ENCODE assay signal across 28 mouse cellular contexts in the genomic region with DNA sequence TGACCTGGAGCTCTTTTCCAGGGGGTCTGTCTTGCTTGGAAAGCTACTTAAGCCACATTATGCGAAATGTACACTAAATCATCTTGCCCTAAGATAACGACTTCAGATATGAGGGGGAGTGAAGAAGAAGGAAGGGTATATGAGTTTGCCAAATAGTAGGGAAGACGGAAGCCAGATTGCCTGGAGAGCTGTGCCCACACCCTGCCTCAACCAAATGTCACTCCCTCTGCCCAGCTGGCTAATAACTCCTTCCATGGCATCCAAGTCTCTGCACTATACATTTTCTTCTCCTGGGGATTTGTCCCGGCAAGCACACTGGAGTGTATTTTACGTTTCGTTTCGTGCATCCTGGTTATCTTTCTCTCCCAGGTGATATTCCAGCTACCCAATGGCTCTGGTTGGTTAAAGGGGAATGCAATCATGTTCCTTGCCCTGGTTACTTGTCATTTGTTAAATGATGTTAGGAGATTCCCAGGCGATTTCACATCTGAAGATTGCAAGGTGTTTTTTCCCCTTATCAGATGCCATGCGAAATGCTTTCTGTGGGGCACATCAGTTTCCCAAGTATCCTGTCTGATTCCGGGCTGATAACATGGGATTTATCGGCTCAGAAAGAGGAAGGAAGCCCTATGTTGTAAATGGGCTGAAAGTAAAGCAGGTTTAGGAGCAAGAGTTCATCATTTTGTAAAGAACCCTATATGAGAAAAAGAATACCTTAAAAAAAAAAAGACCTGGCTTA.
DNase-seq lines count a peak whose midpoint lies in the region; ATAC-seq and TF ChIP-seq lines count a peak whose summit lies in the region.
"Had no signal": no experiment of that assay in that cellular context is flagged by ENCODE, and none has a peak within 500 bp of the region (broad histone marks: within the 10 kb centered on the region; RNA-seq: fewer than 3 reads in every experiment).

No protein-coding gene starts in this region.

- no peak for TF ChIP-seq POLR2A in brain, embryonic 14.5 days (IDR thresholded peaks at IDR 0.05; ENCODE audit: borderline replicate concordance, extremely low read depth, insufficient read depth, insufficient read length, poor library complexity, severe bottlenecking)

- H3K9ac ChIP-seq in kidney, embryonic 14.5 days (ENCODE audit: low read depth, low read length), result no peak overlapping the region
- H3K9ac ChIP-seq: embryonic facial prominence, embryonic 13.5 days; forebrain, embryonic 13.5 days; heart, embryonic 13.5 days; liver, embryonic 15.5 days; lung, embryonic 15.5 days; midbrain, embryonic 15.5 days; neural tube, embryonic 12.5 days had no signal

- H3K27me3 ChIP-seq in kidney, embryonic 14.5 days (ENCODE audit: control insufficient read depth, insufficient read depth, low read length), result no peaks in the 10 kb centered on the region
- H3K27me3 ChIP-seq: embryonic facial prominence, embryonic 13.5 days; heart, embryonic 13.5 days; liver, embryonic 15.5 days; lung, embryonic 15.5 days; midbrain, embryonic 15.5 days; neural tube, embryonic 12.5 days had no signal

- 73% methylated on average over 11 of the region's 11 CpGs for WGBS in kidney, embryonic 14.5 days

- peak; percentile 16; the same call in 1 of the 2 replicates for ATAC-seq in megakaryocyte, adult 5-6 weeks (ENCODE audit: poor library complexity, severe bottlenecking)
- no peak for ATAC-seq in kidney, embryonic 14.5 days (ENCODE audit: low FRiP score, low TSS enrichment)
- ATAC-seq: forebrain, embryonic 13.5 days; intestine, postnatal 0 days; midbrain, embryonic 15.5 days had no signal

- intact Hi-C loops in gastrocnemius, adult 2 months (cut with DNase I), result no loop called here
- intact Hi-C loops in gastrocnemius, postnatal 36 days (cut with DNase I), result no loop called here

- no peak overlapping the region for H3K4me2 ChIP-seq in kidney, embryonic 14.5 days (replicated peaks; ENCODE audit: low read depth, low read length)
- H3K4me2 ChIP-seq: embryonic facial prominence, embryonic 13.5 days; forebrain, embryonic 13.5 days; heart, embryonic 13.5 days; liver, embryonic 15.5 days; lung, embryonic 15.5 days; midbrain, embryonic 15.5 days; neural tube, embryonic 12.5 days had no signal

- TF ChIP-seq CTCF in gastrocnemius, adult 2 months (IDR thresholded peaks at IDR 0.05), result no peak
- TF ChIP-seq CTCF in brain, embryonic 14.5 days (IDR thresholded peaks at IDR 0.05; ENCODE audit: borderline replicate concordance, extremely low read depth, insufficient read depth, insufficient read length), result no peak
- TF ChIP-seq CTCF in layer of hippocampus, adult 2 months (conservative IDR thresholded peaks at IDR 0.05), result no peak

- no peak for DNase-seq in gastrocnemius, adult 2 months
- DNase-seq in gastrocnemius, postnatal 36 days, result no peak
- DNase-seq in brain, embryonic 14.5 days (ENCODE audit: low read depth), result peak; percentile 52
- peak; percentile 34 to 51 for DNase-seq in layer of hippocampus, adult 2 months (ENCODE audit: low spot score in 2 of 2)
- no peak for DNase-seq in testis, postnatal 14 days (ENCODE audit: low spot score)
- DNase-seq: adrenal gland, postnatal 25 days; cerebellum, adult 11-12 months; gastrocnemius, postnatal 14 days; heart, adult 2 months; heart, postnatal 14 days; kidney, postnatal 4 days; liver; lung, postnatal 4 days; retina, postnatal 1 day; thymus, adult 18-20 months; thymus, postnatal 36 days had no signal

- H3K4me3 ChIP-seq in gastrocnemius, adult 2 months, result peak overlapping the region; percentile 36
- H3K4me3 ChIP-seq in layer of hippocampus, adult 2 months, result no peak overlapping the region; the same call in 1 of the 2 replicates
- H3K4me3 ChIP-seq in kidney, embryonic 14.5 days (ENCODE audit: low read length), result no peak overlapping the region
- H3K4me3 ChIP-seq: embryonic facial prominence, embryonic 13.5 days; erythroblast, embryonic 14.5 days; forebrain, embryonic 13.5 days; heart, adult 2 months; heart, embryonic 13.5 days; limb, embryonic 10.5 days; liver, embryonic 15.5 days; lung, embryonic 15.5 days; midbrain, embryonic 15.5 days; neural tube, embryonic 12.5 days had no signal

- no peaks in the 10 kb centered on the region for H3K9me3 ChIP-seq in kidney, embryonic 14.5 days (ENCODE audit: control insufficient read depth, low read length)
- H3K9me3 ChIP-seq: embryonic facial prominence, embryonic 13.5 days; forebrain, embryonic 13.5 days; heart, embryonic 13.5 days; limb, embryonic 10.5 days; liver, embryonic 15.5 days; lung, embryonic 15.5 days; midbrain, embryonic 15.5 days; neural tube, embryonic 12.5 days had no signal

- H3K36me3 ChIP-seq in kidney, embryonic 14.5 days (ENCODE audit: control insufficient read depth, insufficient read depth, low read length), result no peaks in the 10 kb centered on the region
- H3K36me3 ChIP-seq: embryonic facial prominence, embryonic 13.5 days; heart, embryonic 13.5 days; limb, embryonic 10.5 days; liver, embryonic 15.5 days; lung, embryonic 15.5 days; midbrain, embryonic 15.5 days; neural tube, embryonic 12.5 days had no signal

- H3K4me1 ChIP-seq in kidney, embryonic 14.5 days (ENCODE audit: control insufficient read depth, insufficient read depth, low read length), result no peaks in the 10 kb centered on the region
- H3K4me1 ChIP-seq: forebrain, embryonic 13.5 days; lung, embryonic 15.5 days; midbrain, embryonic 15.5 days; neural tube, embryonic 12.5 days had no signal

- H3K27ac ChIP-seq in gastrocnemius, adult 2 months, result no peak overlapping the region
- H3K27ac ChIP-seq in layer of hippocampus, adult 2 months, result 0 out of 2 replicates have a peak overlapping the region, but pooled peaks have one; percentile 5
- H3K27ac ChIP-seq in kidney, embryonic 14.5 days (ENCODE audit: low read depth, low read length), result no peak overlapping the region
- H3K27ac ChIP-seq: embryonic facial prominence, embryonic 13.5 days; forebrain, embryonic 13.5 days; heart, adult 2 months; heart, embryonic 13.5 days; limb, embryonic 10.5 days; liver, embryonic 15.5 days; lung, embryonic 15.5 days; midbrain, embryonic 15.5 days; neural tube, embryonic 12.5 days had no signal

Comparison
In these comparisons a context has a peak if more than half of its experiments do, and no peak if none do; other contexts are left out.
1. DNase-seq: peak in brain, embryonic 14.5 days (single experiment) and layer of hippocampus, adult 2 months (2 of 2); none in gastrocnemius, adult 2 months (single experiment), gastrocnemius, postnatal 36 days (0 of 2) and testis, postnatal 14 days (single experiment).